Mouse (Mus musculus): ENCODE data around the gene Rpl13a. TPM values are rescaled to one million over a fixed set of nuclear protein-coding genes. Genes with fewer than 3 reads are reported as not detected.
"Not testable (repeated sequence)": the region's sequence is repeated elsewhere in the genome, so short reads cannot be mapped to it uniquely, and the experiment has no call there.

Gene Rpl13a
- total RNA-seq, 2 experiments from 2014 or later: 614 to 796 TPM

GRCm38 (mm10) chr7:45102441-45102840 lies 26.1 kb downstream of the Rpl13a start:
- DNase-seq (ENCODE audit: low spot score in 2 of 2): no peak
- intact Hi-C loops (cut with DNase I): no loop called here

GRCm38 (mm10) chr7:45100046-45100445 lies 28.5 kb downstream of the Rpl13a start:
- intact Hi-C loops (cut with DNase I): no loop called here
- no peak for DNase-seq (ENCODE audit: low spot score in 2 of 2)

GRCm38 (mm10) chr7:45098541-45099240 lies 29.9 kb downstream of the Rpl13a start:
- no peak for DNase-seq (ENCODE audit: low spot score in 2 of 2)
- intact Hi-C loops (cut with DNase I): no loop called here

- no peak for DNase-seq (ENCODE audit: low spot score in 2 of 2)
- intact Hi-C loops (cut with DNase I): no loop called here
These were observed 31.1 kb downstream of the Rpl13a start for GRCm38 (mm10) chr7:45097479-45097878.

- intact Hi-C loops (cut with DNase I); DNase-seq (ENCODE audit: low spot score in 2 of 2): not testable (repeated sequence)
These were observed 32.6 kb downstream of the Rpl13a start for GRCm38 (mm10) chr7:45095965-45096364.

GRCm38 (mm10) chr7:45095367-45095766 lies 33.2 kb downstream of the Rpl13a start:
- no peak for DNase-seq (ENCODE audit: low spot score in 2 of 2)
- intact Hi-C loops (cut with DNase I): no loop called here

- intact Hi-C loops (cut with DNase I): no loop called here
- DNase-seq (ENCODE audit: low spot score in 2 of 2): no peak
These were observed 34.4 kb downstream of the Rpl13a start for GRCm38 (mm10) chr7:45094121-45094520.

GRCm38 (mm10) chr7:45093516-45093905 lies 35.0 kb downstream of the Rpl13a start:
- no peak for DNase-seq (ENCODE audit: low spot score in 2 of 2)
- intact Hi-C loops (cut with DNase I): no loop called here

- intact Hi-C loops (cut with DNase I): no loop called here
These were observed 35.6 kb downstream of the Rpl13a start for GRCm38 (mm10) chr7:45092828-45093515.

GRCm38 (mm10) chr7:45092048-45092447 lies 36.5 kb downstream of the Rpl13a start, which contains the start of gene Rcn3:
Gene Rcn3 (minus strand): TSS chr7:45092221.
- intact Hi-C loops (cut with DNase I): no loop called here
- peak in 1 of 2 experiments; percentile 25 for DNase-seq (ENCODE audit: low spot score in 2 of 2)

More at GRCm38 (mm10) chr7:45092828-45093515, 35.6 kb downstream of the Rpl13a start:
- DNase-seq (ENCODE audit: low spot score in 2 of 2): no peak

- intact Hi-C loops (cut with DNase I): no loop called here
These were observed 37.3 kb downstream of the Rpl13a start for GRCm38 (mm10) chr7:45091001-45091990.

GRCm38 (mm10) chr7:45090251-45090977 lies 38.1 kb downstream of the Rpl13a start:
- DNase-seq (ENCODE audit: low spot score in 2 of 2): no peak
- intact Hi-C loops (cut with DNase I): no loop called here

More at GRCm38 (mm10) chr7:45091001-45091990, 37.3 kb downstream of the Rpl13a start:
- no peak for DNase-seq (ENCODE audit: low spot score in 2 of 2)

- DNase-seq (ENCODE audit: low spot score in 2 of 2): no peak
- intact Hi-C loops (cut with DNase I): no loop called here
These were observed 40.0 kb downstream of the Rpl13a start for GRCm38 (mm10) chr7:45088597-45088996.

- no peak for DNase-seq (ENCODE audit: low spot score in 2 of 2)
- intact Hi-C loops (cut with DNase I): no loop called here
These were observed 42.5 kb downstream of the Rpl13a start for GRCm38 (mm10) chr7:45086084-45086483.

GRCm38 (mm10) chr7:45083300-45083890 lies 45.2 kb downstream of the Rpl13a start:
- intact Hi-C loops (cut with DNase I): loop anchor here (5.0 kb wide), 1 partner anchor 39 kb away; the partner anchor contains the start of gene Rps11
- no peak for DNase-seq (ENCODE audit: low spot score in 2 of 2)

GRCm38 (mm10) chr7:45082401-45083299 lies 45.9 kb downstream of the Rpl13a start:
- no peak for DNase-seq (ENCODE audit: low spot score in 2 of 2)
- intact Hi-C loops (cut with DNase I): loop anchor here (5.0 kb wide), 1 partner anchor 40 kb away; the partner anchor contains the start of gene Rps11

- no peak for DNase-seq (ENCODE audit: low spot score in 2 of 2)
- intact Hi-C loops (cut with DNase I): loop anchor here (5.0 kb wide), 1 partner anchor 41 kb away; the partner anchor contains the start of gene Rps11
These were observed 47.5 kb downstream of the Rpl13a start for GRCm38 (mm10) chr7:45081016-45081415.

Data from left cerebral cortex, postnatal 36 days (tissue).